Mouse (Mus musculus) forebrain, embryonic 14.5 days (tissue): Measurements from ENCODE around the gene Pop7. TPM values are rescaled to one million over a fixed set of nuclear protein-coding genes. Genes with fewer than 3 reads are reported as not detected.

ENCODE experiments used
- ATAC-seq: fragments of 200-750 bp; cut with Nextera tagmentation; 2 replicates; pipeline ENCODE4 v1.8.0; 2017; ENCODE audit warnings: mild to moderate bottlenecking, moderate library complexity
- DNase-seq: peaks from one replicate; pipeline ENCODE4 v3.0.0-alpha.2; 2015; ENCODE audit warnings: low spot score
- H3K27ac ChIP-seq: fragments of 300-500 bp; sonication (generic); 2 replicates; pipeline ENCODE4 v1.5.1; 2014; ENCODE audit warnings: low read depth, mild to moderate bottlenecking, control low read depth, low read length, moderate library complexity
- H3K27me3 ChIP-seq: fragments of 300-500 bp; sonication (generic); replicated peaks from 2 replicates; pipeline ENCODE4 v1.6.1; 2014; ENCODE audit warnings: low read length, control low read depth, mixed read lengths; ENCODE audit not compliant: control insufficient read depth, insufficient read depth
- H3K36me3 ChIP-seq: fragments of 300-500 bp; sonication (generic); 2 replicates; pipeline ENCODE4 v1.6.1; 2014; ENCODE audit warnings: low read length, control low read depth; ENCODE audit not compliant: control insufficient read depth, insufficient read depth
- H3K4me1 ChIP-seq: fragments of 300-500 bp; sonication (generic); 2 replicates; pipeline ENCODE4 v1.6.1; 2014; ENCODE audit warnings: antibody characterized with exemption, low read length, control low read depth; ENCODE audit not compliant: control insufficient read depth, insufficient read depth
- H3K4me2 ChIP-seq: fragments of 300-500 bp; sonication (generic); 2 replicates; pipeline ENCODE4 v1.6.1; 2014; ENCODE audit warnings: mild to moderate bottlenecking, control low read depth, low read length
- H3K4me3 ChIP-seq: fragments of 300-500 bp; sonication (generic); 2 replicates; pipeline ENCODE4 v1.5.1; 2014; ENCODE audit warnings: low read depth, low read length, control low read depth
- H3K9ac ChIP-seq: fragments of 300-500 bp; sonication (generic); 2 replicates; pipeline ENCODE4 v1.6.1; 2014; ENCODE audit warnings: mild to moderate bottlenecking, low read length, control low read depth, moderate library complexity
- H3K9me3 ChIP-seq: fragments of 300-500 bp; sonication (generic); replicated peaks from 2 replicates; pipeline ENCODE4 v1.6.1; 2016; ENCODE audit warnings: low read length, control low read depth, mixed read lengths; ENCODE audit not compliant: control insufficient read depth
- WGBS: fragments of 180-500 bp; shearing (Covaris S2); extraction: QIAGEN DNeasy Blood & Tissue Kit; methylation state at CpG from one replicate; pipeline ENCODE4 v1.1.7; 2014; 5-methylcytosine and 5-hydroxymethylcytosine counted together
- polyA plus RNA-seq: library from polyadenylated mRNA; unstranded; fragments of >200 nt; fragmentation: Nextera tagmentation; extraction: Ambion mirVana; gene quantifications from 2 replicates; pipeline ENCODE4 v1.2.1, GENCODE M21; 2014

The Pop7 gene
- polyA plus RNA-seq, 1 experiment from 2014 or later = 98.0 TPM

GRCm38 (mm10) chr5:137530075-137530474 lies 27.8 kb upstream of the Pop7 start:
- Histone ChIP-seq H3K27ac (peak overlapping the region; percentile 98), H3K9me3 (no peaks in the 10 kb centered on the region), H3K9ac (peak overlapping the region; percentile 98), H3K36me3 (peaks cover 49% of the 10 kb centered on the region), H3K4me3 (peak overlapping the region; percentile 95), H3K4me1 (peaks cover 10% of the 10 kb centered on the region), H3K27me3 (no peaks in the 10 kb centered on the region), H3K4me2 (peak overlapping the region; percentile 68)
- ATAC-seq (no peak), DNase-seq (no peak)
- WGBS = 63% methylated on average over 8 of the region's 8 CpGs

- DNase-seq (no peak), ATAC-seq (no peak)
- Histone ChIP-seq H3K4me3 (peak overlapping the region; percentile 95), H3K4me1 (peaks cover 10% of the 10 kb centered on the region), H3K9ac (peak overlapping the region; percentile 98), H3K36me3 (peaks cover 56% of the 10 kb centered on the region), H3K27me3 (no peaks in the 10 kb centered on the region), H3K9me3 (no peaks in the 10 kb centered on the region), H3K27ac (peak overlapping the region; percentile 27; the same call in 1 of the 2 replicates), H3K4me2 (peak overlapping the region; percentile 68)
- 83% methylated on average over 15 of the region's 15 CpGs for WGBS
Observed at GRCm38 (mm10) chr5:137529221-137529995, 27.1 kb upstream of the Pop7 start.

GRCm38 (mm10) chr5:137528247-137528968 lies 26.1 kb upstream of the Pop7 start:
- Histone ChIP-seq H3K36me3 (peaks cover 66% of the 10 kb centered on the region), H3K9me3 (no peaks in the 10 kb centered on the region), H3K27me3 (no peaks in the 10 kb centered on the region), H3K9ac (no peak overlapping the region), H3K27ac (no peak overlapping the region), H3K4me3 (no peak overlapping the region), H3K4me1 (peaks cover 7% of the 10 kb centered on the region; the same call in 1 of the 2 replicates), H3K4me2 (no peak overlapping the region)
- ATAC-seq (no peak), DNase-seq (no peak)
- WGBS = 85% methylated on average over 22 of the region's 22 CpGs

- Histone ChIP-seq H3K4me3 (no peak overlapping the region), H3K27me3 (no peaks in the 10 kb centered on the region), H3K9ac (no peak overlapping the region), H3K4me2 (no peak overlapping the region), H3K27ac (peak overlapping the region; percentile 44; the same call in 1 of the 2 replicates), H3K36me3 (peaks cover 76% of the 10 kb centered on the region), H3K4me1 (peaks cover 7% of the 10 kb centered on the region; the same call in 1 of the 2 replicates), H3K9me3 (no peaks in the 10 kb centered on the region)
- ATAC-seq = no peak
- DNase-seq = no peak
- WGBS = 40% methylated on average over 1 of the region's 1 CpGs
Observed at GRCm38 (mm10) chr5:137527413-137527812, 25.1 kb upstream of the Pop7 start.

GRCm38 (mm10) chr5:137526192-137526936 lies 24.0 kb upstream of the Pop7 start:
- H3K27ac ChIP-seq = peak overlapping the region; percentile 52
- H3K4me3 ChIP-seq = no peak overlapping the region
- H3K36me3 ChIP-seq = peaks cover 86% of the 10 kb centered on the region
- peaks cover 7% of the 10 kb centered on the region; the same call in 1 of the 2 replicates for H3K4me1 ChIP-seq
- no peak overlapping the region for H3K4me2 ChIP-seq
- ATAC-seq = no peak
- no peak overlapping the region for H3K9ac ChIP-seq
- WGBS = 42% methylated on average over 16 of the region's 16 CpGs
- no peaks in the 10 kb centered on the region for H3K9me3 ChIP-seq
- no peaks in the 10 kb centered on the region for H3K27me3 ChIP-seq
- DNase-seq = peak; percentile 56

- H3K27ac ChIP-seq = peak overlapping the region; percentile 23; the same call in 1 of the 2 replicates
- no peaks in the 10 kb centered on the region for H3K27me3 ChIP-seq
- no peaks in the 10 kb centered on the region for H3K9me3 ChIP-seq
- H3K4me3 ChIP-seq = no peak overlapping the region
- H3K4me1 ChIP-seq = peaks cover 7% of the 10 kb centered on the region; the same call in 1 of the 2 replicates
- 77% methylated on average over 16 of the region's 16 CpGs for WGBS
- no peak overlapping the region for H3K4me2 ChIP-seq
- no peak overlapping the region for H3K9ac ChIP-seq
- ATAC-seq = no peak
- DNase-seq = no peak
- peaks cover 95% of the 10 kb centered on the region for H3K36me3 ChIP-seq
Observed at GRCm38 (mm10) chr5:137525511-137525910, 23.2 kb upstream of the Pop7 start.

- H3K27ac ChIP-seq = 0 out of 2 replicates have a peak overlapping the region, but pooled peaks have one; percentile 14
- WGBS = 89% methylated on average over 13 of the region's 13 CpGs
Observed at GRCm38 (mm10) chr5:137524671-137525070, 22.4 kb upstream of the Pop7 start.

GRCm38 (mm10) chr5:137524251-137524515 lies 21.9 kb upstream of the Pop7 start:
- Histone ChIP-seq H3K4me2 (no peak overlapping the region), H3K4me1 (no peaks in the 10 kb centered on the region), H3K4me3 (no peak overlapping the region), H3K27ac (no peak overlapping the region), H3K9me3 (no peaks in the 10 kb centered on the region), H3K36me3 (peaks cover 97% of the 10 kb centered on the region), H3K9ac (no peak overlapping the region), H3K27me3 (no peaks in the 10 kb centered on the region)
- 89% methylated on average over 8 of the region's 8 CpGs for WGBS
- DNase-seq (no peak), ATAC-seq (no peak)

More at GRCm38 (mm10) chr5:137524671-137525070, 22.4 kb upstream of the Pop7 start:
- H3K27me3 ChIP-seq = no peaks in the 10 kb centered on the region
- DNase-seq = no peak
- no peaks in the 10 kb centered on the region for H3K9me3 ChIP-seq
- no peak overlapping the region for H3K9ac ChIP-seq
- no peak for ATAC-seq
- H3K36me3 ChIP-seq = peaks cover 97% of the 10 kb centered on the region
- no peak overlapping the region for H3K4me2 ChIP-seq
- H3K4me3 ChIP-seq = no peak overlapping the region
- H3K4me1 ChIP-seq = peaks cover under 1% of the 10 kb centered on the region; the same call in 1 of the 2 replicates
